Mouse (Mus musculus): ENCODE data around the gene She. TPM values are rescaled to one million over a fixed set of nuclear protein-coding genes. Genes with fewer than 3 reads are reported as not detected.

The She gene
- polyA plus RNA-seq, 1 experiment from 2014 or later = not detected

- no peaks in the 10 kb centered on the region for H3K36me3 ChIP-seq (ENCODE audit: inconsistent target)
- no peak overlapping the region for H3K4me3 ChIP-seq (ENCODE audit: inconsistent target)
- H3K79me2 ChIP-seq (ENCODE audit: inconsistent target) = no peaks in the 10 kb centered on the region
- no peak overlapping the region for H3K27ac ChIP-seq
- 84% methylated on average over 3 of the region's 3 CpGs for WGBS (ENCODE audit: missing documents)
These were observed 4.9 kb upstream of the She start for GRCm38 (mm10) chr3:89826295-89826694.

GRCm38 (mm10) chr3:89835362-89835761, 4.2 kb downstream of the She start:
- H3K79me2 ChIP-seq (ENCODE audit: inconsistent target) = no peaks in the 10 kb centered on the region
- no peak overlapping the region for H3K27ac ChIP-seq
- WGBS (ENCODE audit: missing documents) = 20% methylated on average over 8 of the region's 8 CpGs
- H3K36me3 ChIP-seq (ENCODE audit: inconsistent target) = no peaks in the 10 kb centered on the region
- no peak overlapping the region for H3K4me3 ChIP-seq (ENCODE audit: inconsistent target)

- no peaks in the 10 kb centered on the region for H3K36me3 ChIP-seq (ENCODE audit: inconsistent target)
- WGBS (ENCODE audit: missing documents) = 79% methylated on average over 3 of the region's 4 CpGs
- H3K79me2 ChIP-seq (ENCODE audit: inconsistent target) = no peaks in the 10 kb centered on the region
- no peak overlapping the region for H3K27ac ChIP-seq
- no peak overlapping the region for H3K4me3 ChIP-seq (ENCODE audit: inconsistent target)
These were observed 11.1 kb downstream of the She start for GRCm38 (mm10) chr3:89842258-89842657.

- H3K79me2 ChIP-seq (ENCODE audit: inconsistent target) = no peaks in the 10 kb centered on the region
- peak overlapping the region; percentile 39 for H3K27ac ChIP-seq
- 4% methylated on average over 9 of the region's 9 CpGs for WGBS (ENCODE audit: missing documents)
- no peak overlapping the region for H3K4me3 ChIP-seq (ENCODE audit: inconsistent target)
- no peaks in the 10 kb centered on the region for H3K36me3 ChIP-seq (ENCODE audit: inconsistent target)
These were observed 12.0 kb downstream of the She start for GRCm38 (mm10) chr3:89843148-89843547.

- Histone ChIP-seq H3K27ac (no peak overlapping the region), H3K4me3 (ENCODE audit: inconsistent target) (no peak overlapping the region), H3K36me3 (ENCODE audit: inconsistent target) (no peaks in the 10 kb centered on the region), H3K79me2 (ENCODE audit: inconsistent target) (no peaks in the 10 kb centered on the region)
- 94% methylated on average over 9 of the region's 9 CpGs for WGBS (ENCODE audit: missing documents)
These were observed 14.6 kb downstream of the She start for GRCm38 (mm10) chr3:89845814-89846213.

DNA sequence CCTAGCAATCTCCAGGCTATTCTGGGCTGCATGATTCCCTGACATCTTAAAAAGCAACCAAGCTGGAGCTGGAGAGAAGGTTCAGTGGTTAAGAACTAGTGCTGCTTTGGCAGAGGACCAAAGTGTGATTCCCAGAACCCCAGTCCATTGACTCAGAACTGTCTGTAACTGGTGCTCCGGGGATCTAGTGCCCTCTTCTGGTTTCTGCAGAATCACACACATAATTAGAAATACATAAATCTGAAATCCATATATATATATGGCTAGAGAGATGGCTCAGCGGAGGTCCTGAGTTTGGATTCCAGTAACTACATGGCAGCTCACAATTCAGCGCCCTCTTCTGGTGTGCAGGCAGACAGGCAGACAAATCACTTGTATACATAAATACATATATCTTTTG, 16.0 kb downstream of the She start:
- no peak overlapping the region for H3K4me3 ChIP-seq (ENCODE audit: inconsistent target)
- H3K36me3 ChIP-seq (ENCODE audit: inconsistent target) = no peaks in the 10 kb centered on the region
- no peaks in the 10 kb centered on the region for H3K79me2 ChIP-seq (ENCODE audit: inconsistent target)
- 89% methylated on average over 3 of the region's 3 CpGs for WGBS (ENCODE audit: missing documents)
- peak overlapping the region; percentile 27; the same call in 1 of the 2 replicates for H3K27ac ChIP-seq

- Histone ChIP-seq H3K79me2 (ENCODE audit: inconsistent target) (no peaks in the 10 kb centered on the region), H3K4me3 (ENCODE audit: inconsistent target) (no peak overlapping the region), H3K36me3 (ENCODE audit: inconsistent target) (no peaks in the 10 kb centered on the region), H3K27ac (peak overlapping the region; percentile 27)
- 60% methylated on average over 6 of the region's 6 CpGs for WGBS (ENCODE audit: missing documents)
These were observed 16.4 kb downstream of the She start for GRCm38 (mm10) chr3:89847596-89847995.

DNA sequence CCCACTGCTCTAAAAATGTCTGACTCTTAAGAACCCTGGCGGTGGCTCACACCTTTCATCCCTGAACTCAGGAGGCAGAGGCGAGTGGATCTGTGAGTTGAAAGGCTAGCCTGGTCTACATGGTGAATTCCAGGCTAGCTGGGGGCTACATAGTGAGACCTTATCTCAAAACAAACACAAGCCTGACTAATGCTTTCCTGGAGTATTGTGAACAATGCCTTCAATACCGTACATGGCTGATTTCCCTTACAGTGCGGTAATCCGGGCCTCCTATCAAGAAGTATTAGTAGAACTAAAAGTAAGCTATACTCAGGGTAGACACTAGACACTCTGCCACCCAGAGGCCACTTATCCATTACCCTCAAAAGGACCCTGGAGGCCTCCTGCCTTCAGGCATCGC, 16.9 kb downstream of the She start:
- 88% methylated on average over 6 of the region's 6 CpGs for WGBS (ENCODE audit: missing documents)
- Histone ChIP-seq H3K4me3 (ENCODE audit: inconsistent target) (no peak overlapping the region), H3K36me3 (ENCODE audit: inconsistent target) (no peaks in the 10 kb centered on the region), H3K27ac (peak overlapping the region; percentile 27; the same call in 1 of the 2 replicates), H3K79me2 (ENCODE audit: inconsistent target) (no peaks in the 10 kb centered on the region)

DNA sequence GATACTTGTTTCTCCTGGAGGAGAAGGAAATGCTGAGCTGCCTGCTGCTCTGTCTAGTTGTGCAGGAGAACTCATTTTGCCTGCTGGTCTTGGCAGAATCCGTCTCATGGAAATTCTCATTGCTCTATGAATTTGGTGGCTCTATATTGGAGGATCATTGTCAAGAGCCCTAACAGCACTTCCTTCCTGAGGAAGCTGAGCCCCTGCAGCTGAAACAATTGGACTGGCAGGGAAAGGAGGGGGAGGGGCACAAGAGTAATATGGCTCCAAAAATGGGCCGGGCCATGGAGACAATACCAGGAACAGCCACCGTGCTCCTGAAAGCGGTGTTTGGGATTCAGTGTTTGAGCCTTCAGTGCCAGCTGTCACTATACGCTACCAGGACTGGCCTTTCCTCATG, 22.6 kb downstream of the She start:
- no peak overlapping the region for H3K4me3 ChIP-seq (ENCODE audit: inconsistent target)
- WGBS (ENCODE audit: missing documents) = 77% methylated on average over 5 of the region's 5 CpGs
- no peaks in the 10 kb centered on the region for H3K79me2 ChIP-seq (ENCODE audit: inconsistent target)
- H3K27ac ChIP-seq = no peak overlapping the region
- H3K36me3 ChIP-seq (ENCODE audit: inconsistent target) = no peaks in the 10 kb centered on the region

DNA sequence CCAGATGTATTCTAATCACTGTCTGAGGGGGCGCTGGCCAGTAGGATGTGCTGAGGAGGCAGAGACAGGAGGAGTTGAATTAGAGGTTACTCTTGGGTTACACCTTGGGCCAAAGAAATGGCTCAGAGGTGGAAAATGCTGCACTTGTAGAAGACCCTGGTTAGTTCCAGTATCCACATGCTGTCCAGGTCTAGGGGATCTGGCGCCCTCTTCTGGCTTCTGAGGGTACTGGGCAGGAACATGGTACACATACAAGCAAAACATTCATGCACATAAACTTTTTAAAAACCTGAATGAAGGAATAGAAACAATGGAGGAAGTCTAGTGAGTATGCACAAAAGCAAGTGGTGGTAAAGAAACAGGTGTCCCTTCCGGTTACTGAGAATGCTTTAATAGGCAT, 26.2 kb downstream of the She start:
- no peak overlapping the region for H3K27ac ChIP-seq
- WGBS (ENCODE audit: missing documents) = 94% methylated on average over 3 of the region's 3 CpGs
- no peaks in the 10 kb centered on the region for H3K79me2 ChIP-seq (ENCODE audit: inconsistent target)
- H3K4me3 ChIP-seq (ENCODE audit: inconsistent target) = no peak overlapping the region
- no peaks in the 10 kb centered on the region for H3K36me3 ChIP-seq (ENCODE audit: inconsistent target)

DNA sequence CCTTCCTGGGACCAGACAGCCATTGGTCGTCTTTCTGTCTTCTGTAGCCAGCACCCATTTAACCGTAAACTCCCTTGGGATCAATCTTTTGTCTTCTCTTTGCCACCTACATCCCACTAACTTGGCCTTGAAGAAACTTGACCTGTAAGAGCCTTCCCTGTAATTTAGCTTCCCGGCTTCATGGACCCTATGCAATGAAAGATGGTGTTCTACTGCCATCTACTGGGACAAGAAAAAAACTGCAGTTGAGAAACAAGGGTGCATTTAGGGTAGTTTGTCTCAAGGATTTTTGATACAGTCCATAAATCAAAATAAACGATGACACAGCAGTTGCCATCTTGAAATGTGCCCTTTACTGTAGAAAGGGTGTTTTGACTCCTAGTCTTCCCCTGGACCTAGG, 27.0 kb downstream of the She start:
- Histone ChIP-seq H3K27ac (no peak overlapping the region), H3K79me2 (ENCODE audit: inconsistent target) (no peaks in the 10 kb centered on the region), H3K36me3 (ENCODE audit: inconsistent target) (no peaks in the 10 kb centered on the region), H3K4me3 (ENCODE audit: inconsistent target) (no peak overlapping the region)
- WGBS (ENCODE audit: missing documents) = 17% methylated on average over 4 of the region's 4 CpGs

GRCm38 (mm10) chr3:89858888-89859287, 27.7 kb downstream of the She start:
- no peaks in the 10 kb centered on the region for H3K79me2 ChIP-seq (ENCODE audit: inconsistent target)
- 74% methylated on average over 8 of the region's 8 CpGs for WGBS (ENCODE audit: missing documents)
- H3K36me3 ChIP-seq (ENCODE audit: inconsistent target) = no peaks in the 10 kb centered on the region
- no peak overlapping the region for H3K27ac ChIP-seq
- H3K4me3 ChIP-seq (ENCODE audit: inconsistent target) = no peak overlapping the region

- Histone ChIP-seq H3K4me3 (ENCODE audit: inconsistent target) (no peak overlapping the region), H3K36me3 (ENCODE audit: inconsistent target) (no peaks in the 10 kb centered on the region), H3K79me2 (ENCODE audit: inconsistent target) (no peaks in the 10 kb centered on the region), H3K27ac (no peak overlapping the region)
- 54% methylated on average over 3 of the region's 3 CpGs for WGBS (ENCODE audit: missing documents)
These were observed 28.8 kb downstream of the She start for GRCm38 (mm10) chr3:89859936-89860335.

GRCm38 (mm10) chr3:89860343-89860742, 29.2 kb downstream of the She start:
- Histone ChIP-seq H3K36me3 (ENCODE audit: inconsistent target) (no peaks in the 10 kb centered on the region), H3K4me3 (ENCODE audit: inconsistent target) (no peak overlapping the region), H3K79me2 (ENCODE audit: inconsistent target) (no peaks in the 10 kb centered on the region), H3K27ac (peak overlapping the region; percentile 80)
- 82% methylated on average over 3 of the region's 3 CpGs for WGBS (ENCODE audit: missing documents)

DNA sequence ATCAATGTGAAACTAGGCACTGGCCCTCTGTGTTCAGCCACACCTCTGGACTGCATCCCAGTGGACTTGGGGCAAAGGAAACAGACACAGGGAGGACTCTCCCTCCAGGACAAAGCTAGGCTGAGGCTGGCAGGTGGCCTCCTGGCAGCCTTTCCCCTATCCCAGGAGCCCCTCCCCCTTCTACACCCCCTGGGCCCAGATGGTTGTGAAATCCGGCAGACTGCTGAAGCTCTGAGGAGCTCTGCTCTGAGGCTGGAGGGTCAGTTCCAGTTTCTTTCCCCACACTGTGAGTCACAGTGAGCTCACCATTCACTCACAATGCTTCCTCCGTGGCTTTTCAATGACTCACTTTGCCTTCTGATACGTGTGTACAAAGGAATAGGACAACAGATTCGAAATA, 29.9 kb downstream of the She start:
- WGBS (ENCODE audit: missing documents) = 2% methylated on average over 4 of the region's 4 CpGs
- Histone ChIP-seq H3K27ac (peak overlapping the region; percentile 80), H3K36me3 (ENCODE audit: inconsistent target) (no peaks in the 10 kb centered on the region), H3K79me2 (ENCODE audit: inconsistent target) (no peaks in the 10 kb centered on the region), H3K4me3 (ENCODE audit: inconsistent target) (no peak overlapping the region)

GRCm38 (mm10) chr3:89862182-89862761, 31.1 kb downstream of the She start:
- Histone ChIP-seq H3K4me3 (ENCODE audit: inconsistent target) (no peak overlapping the region), H3K27ac (peak overlapping the region; percentile 80), H3K79me2 (ENCODE audit: inconsistent target) (no peaks in the 10 kb centered on the region), H3K36me3 (ENCODE audit: inconsistent target) (no peaks in the 10 kb centered on the region)
- WGBS (ENCODE audit: missing documents) = 83% methylated on average over 8 of the region's 8 CpGs
